Mouse (Mus musculus): ENCODE data around the gene Gm11084. TPM values are rescaled to one million over a fixed set of nuclear protein-coding genes. Genes with fewer than 3 reads are reported as not detected.

The Gm11084 gene
- polyA plus RNA-seq, 1 experiment: not detected

GRCm38 (mm10) chr2:72970302-72970701 lies 16.2 kb downstream of the Gm11084 start:
- no peak overlapping the region for H3K27ac ChIP-seq (ENCODE audit: control insufficient read depth, insufficient read depth, low read length)
- DNase-seq: no peak
- H3K27me3 ChIP-seq (ENCODE audit: control insufficient read depth, insufficient read depth, low read length): no peaks in the 10 kb centered on the region
- no peak overlapping the region for H3K4me3 ChIP-seq (ENCODE audit: control insufficient read depth, insufficient read depth, low read length)
- peaks cover 31% of the 10 kb centered on the region for H3K36me3 ChIP-seq (ENCODE audit: control insufficient read depth, insufficient read depth, low read length)
- WGBS: 94% methylated on average over 4 of the region's 4 CpGs
- TF ChIP-seq POLR2A (IDR thresholded peaks at IDR 0.05; ENCODE audit: control insufficient read depth, extremely low read depth, insufficient read depth, low read length, poor library complexity) (no peak), CTCF (IDR thresholded peaks at IDR 0.05; ENCODE audit: borderline replicate concordance, control insufficient read depth, extremely low read depth, insufficient read depth, low read length, poor library complexity) (no peak)
- H3K4me1 ChIP-seq (replicated peaks; ENCODE audit: control insufficient read depth, insufficient read depth, low read length): no peaks in the 10 kb centered on the region

GRCm38 (mm10) chr2:72968536-72968935 lies 18.0 kb downstream of the Gm11084 start:
- 93% methylated on average over 1 of the region's 1 CpGs for WGBS
- no peak for DNase-seq

GRCm38 (mm10) chr2:72965450-72965849 lies 21.1 kb downstream of the Gm11084 start:
- no peaks in the 10 kb centered on the region for H3K4me1 ChIP-seq (replicated peaks; ENCODE audit: control insufficient read depth, insufficient read depth, low read length)
- H3K27me3 ChIP-seq (ENCODE audit: control insufficient read depth, insufficient read depth, low read length): no peaks in the 10 kb centered on the region
- H3K36me3 ChIP-seq (ENCODE audit: control insufficient read depth, insufficient read depth, low read length): peaks cover 40% of the 10 kb centered on the region
- no peak overlapping the region for H3K4me3 ChIP-seq (ENCODE audit: control insufficient read depth, insufficient read depth, low read length)
- no peak for DNase-seq
- 95% methylated on average over 2 of the region's 2 CpGs for WGBS
- H3K27ac ChIP-seq (ENCODE audit: control insufficient read depth, insufficient read depth, low read length): no peak overlapping the region
- TF ChIP-seq POLR2A (IDR thresholded peaks at IDR 0.05; ENCODE audit: control insufficient read depth, extremely low read depth, insufficient read depth, low read length, poor library complexity) (no peak), CTCF (IDR thresholded peaks at IDR 0.05; ENCODE audit: borderline replicate concordance, control insufficient read depth, extremely low read depth, insufficient read depth, low read length, poor library complexity) (no peak)

More at GRCm38 (mm10) chr2:72968536-72968935, 18.0 kb downstream of the Gm11084 start:
- Histone ChIP-seq H3K27me3 (ENCODE audit: control insufficient read depth, insufficient read depth, low read length) (no peaks in the 10 kb centered on the region), H3K27ac (ENCODE audit: control insufficient read depth, insufficient read depth, low read length) (no peak overlapping the region), H3K4me1 (replicated peaks; ENCODE audit: control insufficient read depth, insufficient read depth, low read length) (no peaks in the 10 kb centered on the region), H3K36me3 (ENCODE audit: control insufficient read depth, insufficient read depth, low read length) (peaks cover 31% of the 10 kb centered on the region), H3K4me3 (ENCODE audit: control insufficient read depth, insufficient read depth, low read length) (no peak overlapping the region)
- TF ChIP-seq CTCF (IDR thresholded peaks at IDR 0.05; ENCODE audit: borderline replicate concordance, control insufficient read depth, extremely low read depth, insufficient read depth, low read length, poor library complexity) (no peak), POLR2A (IDR thresholded peaks at IDR 0.05; ENCODE audit: control insufficient read depth, extremely low read depth, insufficient read depth, low read length, poor library complexity) (no peak)

GRCm38 (mm10) chr2:72956415-72956814 lies 30.1 kb downstream of the Gm11084 start:
- TF ChIP-seq CTCF (IDR thresholded peaks at IDR 0.05; ENCODE audit: borderline replicate concordance, control insufficient read depth, extremely low read depth, insufficient read depth, low read length, poor library complexity): no peak
- TF ChIP-seq POLR2A (IDR thresholded peaks at IDR 0.05; ENCODE audit: control insufficient read depth, extremely low read depth, insufficient read depth, low read length, poor library complexity): no peak
- peaks cover 34% of the 10 kb centered on the region for H3K36me3 ChIP-seq (ENCODE audit: control insufficient read depth, insufficient read depth, low read length)

GRCm38 (mm10) chr2:72952979-72953378 lies 33.5 kb downstream of the Gm11084 start:
- DNase-seq: no peak
- H3K4me1 ChIP-seq (replicated peaks; ENCODE audit: control insufficient read depth, insufficient read depth, low read length): no peaks in the 10 kb centered on the region; the same call in 1 of the 2 replicates
- no peak overlapping the region for H3K4me3 ChIP-seq (ENCODE audit: control insufficient read depth, insufficient read depth, low read length)
- no peak for TF ChIP-seq POLR2A (IDR thresholded peaks at IDR 0.05; ENCODE audit: control insufficient read depth, extremely low read depth, insufficient read depth, low read length, poor library complexity)
- no peak for TF ChIP-seq CTCF (IDR thresholded peaks at IDR 0.05; ENCODE audit: borderline replicate concordance, control insufficient read depth, extremely low read depth, insufficient read depth, low read length, poor library complexity)
- no peaks in the 10 kb centered on the region for H3K27me3 ChIP-seq (ENCODE audit: control insufficient read depth, insufficient read depth, low read length)
- no peak overlapping the region for H3K27ac ChIP-seq (ENCODE audit: control insufficient read depth, insufficient read depth, low read length)
- WGBS: 96% methylated on average over 3 of the region's 3 CpGs
- H3K36me3 ChIP-seq (ENCODE audit: control insufficient read depth, insufficient read depth, low read length): peaks cover 28% of the 10 kb centered on the region

More at GRCm38 (mm10) chr2:72956415-72956814, 30.1 kb downstream of the Gm11084 start:
- H3K4me1 ChIP-seq (replicated peaks; ENCODE audit: control insufficient read depth, insufficient read depth, low read length): no peaks in the 10 kb centered on the region; the same call in 1 of the 2 replicates
- no peak overlapping the region for H3K27ac ChIP-seq (ENCODE audit: control insufficient read depth, insufficient read depth, low read length)
- DNase-seq: no peak
- no peak overlapping the region for H3K4me3 ChIP-seq (ENCODE audit: control insufficient read depth, insufficient read depth, low read length)
- H3K27me3 ChIP-seq (ENCODE audit: control insufficient read depth, insufficient read depth, low read length): no peaks in the 10 kb centered on the region
- 96% methylated on average over 3 of the region's 3 CpGs for WGBS

GRCm38 (mm10) chr2:72935937-72936336 lies 50.6 kb downstream of the Gm11084 start:
- H3K27ac ChIP-seq (ENCODE audit: control insufficient read depth, insufficient read depth, low read length): no peak overlapping the region
- TF ChIP-seq CTCF (IDR thresholded peaks at IDR 0.05; ENCODE audit: borderline replicate concordance, control insufficient read depth, extremely low read depth, insufficient read depth, low read length, poor library complexity): no peak
- TF ChIP-seq POLR2A (IDR thresholded peaks at IDR 0.05; ENCODE audit: control insufficient read depth, extremely low read depth, insufficient read depth, low read length, poor library complexity): no peak
- no peaks in the 10 kb centered on the region for H3K27me3 ChIP-seq (ENCODE audit: control insufficient read depth, insufficient read depth, low read length)
- WGBS: 24% methylated on average over 1 of the region's 1 CpGs
- no peak overlapping the region for H3K4me3 ChIP-seq (ENCODE audit: control insufficient read depth, insufficient read depth, low read length)
- peaks cover 47% of the 10 kb centered on the region for H3K36me3 ChIP-seq (ENCODE audit: control insufficient read depth, insufficient read depth, low read length)
- DNase-seq: no peak
- no peaks in the 10 kb centered on the region for H3K4me1 ChIP-seq (replicated peaks; ENCODE audit: control insufficient read depth, insufficient read depth, low read length)

- Histone ChIP-seq H3K27me3 (ENCODE audit: control insufficient read depth, insufficient read depth, low read length) (no peaks in the 10 kb centered on the region), H3K4me3 (ENCODE audit: control insufficient read depth, insufficient read depth, low read length) (no peak overlapping the region), H3K4me1 (replicated peaks; ENCODE audit: control insufficient read depth, insufficient read depth, low read length) (peaks cover 2% of the 10 kb centered on the region; the same call in 1 of the 2 replicates), H3K36me3 (ENCODE audit: control insufficient read depth, insufficient read depth, low read length) (peaks cover 17% of the 10 kb centered on the region), H3K27ac (ENCODE audit: control insufficient read depth, insufficient read depth, low read length) (no peak overlapping the region)
- DNase-seq: no peak
- TF ChIP-seq CTCF (IDR thresholded peaks at IDR 0.05; ENCODE audit: borderline replicate concordance, control insufficient read depth, extremely low read depth, insufficient read depth, low read length, poor library complexity) (no peak), POLR2A (IDR thresholded peaks at IDR 0.05; ENCODE audit: control insufficient read depth, extremely low read depth, insufficient read depth, low read length, poor library complexity) (no peak)
Measured at GRCm38 (mm10) chr2:72932186-72932585, 54.3 kb downstream of the Gm11084 start.

Measured in thymus, adult 2 months (tissue).